Mouse (Mus musculus) C2C12 (cell line): Measurements from ENCODE around the gene 1700025C18Rik. TPM values are rescaled to one million over a fixed set of nuclear protein-coding genes. Genes with fewer than 3 reads are reported as not detected.

ENCODE experiments used
- H3K27me3 ChIP-seq: one replicate; pipeline ENCODE4 v1.6.1; 2011; ENCODE audit not compliant: control insufficient read depth, insufficient read depth, insufficient read length
- H3K36me3 ChIP-seq: one replicate; pipeline ENCODE4 v1.6.1; 2011; ENCODE audit not compliant: control insufficient read depth, insufficient read depth
- H3K4me3 ChIP-seq: one replicate; pipeline ENCODE4 v1.5.1; 2011; ENCODE audit warnings: mild to moderate bottlenecking, control low read depth; ENCODE audit not compliant: poor library complexity, insufficient read depth, severe bottlenecking
- H3K79me2 ChIP-seq: one replicate; pipeline ENCODE4 v1.6.1; 2011; ENCODE audit not compliant: control insufficient read depth, insufficient read depth
- H3K79me3 ChIP-seq: one replicate; pipeline ENCODE4 v1.6.1; 2011; ENCODE audit warnings: low read depth, control low read depth
- H3ac ChIP-seq: one replicate; pipeline ENCODE3; 2011; ENCODE audit warnings: low read depth; ENCODE audit not compliant: control insufficient read depth, insufficient read length
- CEBPB ChIP-seq: IDR thresholded peaks from one replicate; pipeline ENCODE4 v1.6.1; 2011; ENCODE audit warnings: low read depth, mild to moderate bottlenecking, control low read depth, moderate library complexity
- CTCF ChIP-seq: IDR thresholded peaks from one replicate; pipeline ENCODE4 v1.5.1; 2011; ENCODE audit not compliant: control insufficient read depth, insufficient read depth, insufficient read length
- FOSL1 ChIP-seq: IDR thresholded peaks from one replicate; pipeline ENCODE4 v1.8.0; 2011; ENCODE audit warnings: mild to moderate bottlenecking, low read length; ENCODE audit not compliant: poor library complexity, insufficient read depth, severe bottlenecking
- MAX ChIP-seq: IDR thresholded peaks from one replicate; pipeline ENCODE4 v1.6.1; 2011; ENCODE audit warnings: mild to moderate bottlenecking, control low read depth
- MYOD1 ChIP-seq: IDR thresholded peaks from one replicate; pipeline ENCODE4 v1.6.1; 2011; ENCODE audit warnings: low read depth; ENCODE audit not compliant: control insufficient read depth, insufficient read length
- MYOG ChIP-seq: IDR thresholded peaks from one replicate; pipeline ENCODE4 v1.6.1; 2011; ENCODE audit not compliant: control insufficient read depth, insufficient read length; ENCODE audit errors: extremely low read depth
- USF1 ChIP-seq: IDR thresholded peaks from one replicate; pipeline ENCODE4 v1.6.1; 2011; ENCODE audit warnings: low read depth, mild to moderate bottlenecking, control low read depth, moderate library complexity
- polyA plus RNA-seq: library from polyadenylated mRNA; unstranded; fragments of >200 nt; fragmentation: generic; extraction: Trizol; gene quantifications from one replicate; pipeline ENCODE4 v1.2.1, GENCODE M21; 2012; ENCODE audit warnings: missing spikeins

1700025C18Rik gene
- polyA plus RNA-seq, 1 experiment, result not detected

DNA sequence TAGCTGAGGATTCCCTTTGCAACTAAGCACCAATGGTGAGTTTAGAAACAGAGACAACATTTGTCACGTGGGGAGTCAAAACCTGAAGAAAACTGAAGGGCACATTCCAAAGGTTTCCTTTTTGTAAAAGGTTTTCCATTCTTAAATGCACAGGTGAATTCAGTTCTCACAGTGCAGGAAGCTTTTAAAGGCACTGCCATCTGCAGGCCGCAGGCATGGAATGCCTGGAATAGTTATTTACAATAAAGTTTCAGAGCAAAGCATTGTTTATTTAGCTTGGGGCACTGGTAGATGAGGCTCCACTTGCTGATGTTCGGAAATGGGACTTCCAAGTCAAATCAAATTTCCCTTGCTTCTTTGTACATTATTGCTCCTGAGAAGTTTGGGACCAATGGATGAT, 58.0 kb downstream of the 1700025C18Rik start:
- H3K79me2 ChIP-seq, result peaks cover 73% of the 10 kb centered on the region
- no peak overlapping the region for H3ac ChIP-seq
- no peak overlapping the region for H3K4me3 ChIP-seq
- TF ChIP-seq CTCF (no peak), FOSL1 (no peak), CEBPB (no peak), MYOD1 (no peak), USF1 (no peak), MYOG (no peak), MAX (no peak)
- H3K79me3 ChIP-seq, result peaks cover 65% of the 10 kb centered on the region
- H3K27me3 ChIP-seq, result no peaks in the 10 kb centered on the region
- H3K36me3 ChIP-seq, result peaks cover 9% of the 10 kb centered on the region

Other genes starting within 250 kb of the 1700025C18Rik start
- gene Pltp, start 233.0 kb downstream of the 1700025C18Rik start, polyA plus RNA-seq, result 13.3 TPM
- 46.5 TPM for gene Pcif1, start 211.4 kb downstream of the 1700025C18Rik start, polyA plus RNA-seq
- 11.7 TPM for gene Zfp335, start 179.0 kb downstream of the 1700025C18Rik start, polyA plus RNA-seq
- gene Mmp9, start 150.0 kb downstream of the 1700025C18Rik start, polyA plus RNA-seq, result 1.1 TPM
- 0.12 TPM for gene Slc12a5, start 129.9 kb downstream of the 1700025C18Rik start, polyA plus RNA-seq
- gene Ncoa5, start 55.9 kb downstream of the 1700025C18Rik start, polyA plus RNA-seq, result 31.2 TPM
- 0.27 TPM for gene Cd40, start 35.1 kb downstream of the 1700025C18Rik start, polyA plus RNA-seq
- gene Cdh22, start 144.1 kb upstream of the 1700025C18Rik start, polyA plus RNA-seq, result 0.02 TPM
- 46.5 TPM for gene Slc35c2, start 197.1 kb upstream of the 1700025C18Rik start, polyA plus RNA-seq
- gene Elmo2, start 235.7 kb upstream of the 1700025C18Rik start, polyA plus RNA-seq, result 26.4 TPM